Mouse (Mus musculus): ENCODE measurements around the gene Lhx2. TPM values are rescaled to one million over a fixed set of nuclear protein-coding genes. Genes with fewer than 3 reads are reported as not detected.
A peak's percentile ranks its signal among the peaks of the same experiment; 100 is the strongest.

Lhx2 gene
- polyA plus RNA-seq, 1 experiment, result not detected

DNA sequence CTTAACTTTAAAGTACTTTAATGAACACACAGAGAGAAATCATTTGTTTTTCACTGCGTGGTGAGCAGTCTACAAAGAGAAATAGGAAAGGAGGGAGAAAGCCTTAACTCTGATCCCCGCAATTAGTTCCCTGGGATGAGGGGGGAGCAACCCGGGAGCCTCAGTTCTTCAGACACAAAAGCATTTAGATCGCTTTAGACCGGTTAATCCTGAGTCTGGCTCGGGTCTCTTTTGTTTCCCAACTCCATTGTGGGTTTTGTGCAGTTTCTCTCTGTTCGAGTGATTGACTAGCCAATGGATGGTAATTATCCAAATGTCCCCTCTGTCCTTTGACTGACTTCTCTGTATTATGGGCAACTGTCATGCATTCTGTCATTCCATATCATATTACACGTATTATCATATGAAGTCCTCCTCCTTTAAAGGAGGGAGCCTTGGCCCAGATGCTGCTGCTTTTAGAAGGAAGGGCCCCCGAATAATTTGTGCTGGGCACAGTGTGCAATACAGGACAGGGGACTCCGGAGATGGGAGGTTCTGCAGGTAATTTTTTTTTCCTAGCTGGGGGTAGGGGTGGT lies 1.6 kb downstream of the Lhx2 start:
- Histone ChIP-seq H3K4me3 (ENCODE audit: insufficient read depth, low read depth, low read length) (no peak overlapping the region), H3K27ac (ENCODE audit: insufficient read depth, low read depth, low read length) (no peak overlapping the region), H3K4me1 (ENCODE audit: control insufficient read depth, insufficient read depth, low read length) (peaks cover 6% of the 10 kb centered on the region; the same call in 1 of the 2 replicates)
- WGBS, result 18% methylated on average over 10 of the region's 10 CpGs
- TF ChIP-seq POLR2A (IDR thresholded peaks at IDR 0.05; ENCODE audit: insufficient read depth, low read depth, low read length) (no peak), CTCF (IDR thresholded peaks at IDR 0.05; ENCODE audit: insufficient read depth, low read depth, low read length) (no peak)

GRCm38 (mm10) chr2:38343573-38343972 lies 4.5 kb downstream of the Lhx2 start:
- Histone ChIP-seq H3K4me1 (ENCODE audit: control insufficient read depth, insufficient read depth, low read length) (peaks cover 16% of the 10 kb centered on the region), H3K27ac (ENCODE audit: insufficient read depth, low read depth, low read length) (no peak overlapping the region), H3K4me3 (ENCODE audit: insufficient read depth, low read depth, low read length) (no peak overlapping the region)
- TF ChIP-seq CTCF (IDR thresholded peaks at IDR 0.05; ENCODE audit: insufficient read depth, low read depth, low read length), result no peak
- WGBS, result 88% methylated on average over 1 of the region's 1 CpGs

- Histone ChIP-seq H3K4me3 (ENCODE audit: insufficient read depth, low read depth, low read length) (no peak overlapping the region), H3K4me1 (ENCODE audit: control insufficient read depth, insufficient read depth, low read length) (peaks cover 9% of the 10 kb centered on the region), H3K27ac (ENCODE audit: insufficient read depth, low read depth, low read length) (no peak overlapping the region)
- no peak for TF ChIP-seq POLR2A (IDR thresholded peaks at IDR 0.05; ENCODE audit: insufficient read depth, low read depth, low read length)
- no peak for TF ChIP-seq CTCF (IDR thresholded peaks at IDR 0.05; ENCODE audit: insufficient read depth, low read depth, low read length)
Measured at GRCm38 (mm10) chr2:38344727-38345126, 5.6 kb downstream of the Lhx2 start.

GRCm38 (mm10) chr2:38346417-38346816 lies 7.3 kb downstream of the Lhx2 start:
- 70% methylated on average over 6 of the region's 6 CpGs for WGBS
- TF ChIP-seq CTCF (IDR thresholded peaks at IDR 0.05; ENCODE audit: insufficient read depth, low read depth, low read length) (no peak), POLR2A (IDR thresholded peaks at IDR 0.05; ENCODE audit: insufficient read depth, low read depth, low read length) (no peak)
- Histone ChIP-seq H3K27ac (ENCODE audit: insufficient read depth, low read depth, low read length) (no peak overlapping the region), H3K4me1 (ENCODE audit: control insufficient read depth, insufficient read depth, low read length) (peaks cover 18% of the 10 kb centered on the region), H3K4me3 (ENCODE audit: insufficient read depth, low read depth, low read length) (no peak overlapping the region)

DNA sequence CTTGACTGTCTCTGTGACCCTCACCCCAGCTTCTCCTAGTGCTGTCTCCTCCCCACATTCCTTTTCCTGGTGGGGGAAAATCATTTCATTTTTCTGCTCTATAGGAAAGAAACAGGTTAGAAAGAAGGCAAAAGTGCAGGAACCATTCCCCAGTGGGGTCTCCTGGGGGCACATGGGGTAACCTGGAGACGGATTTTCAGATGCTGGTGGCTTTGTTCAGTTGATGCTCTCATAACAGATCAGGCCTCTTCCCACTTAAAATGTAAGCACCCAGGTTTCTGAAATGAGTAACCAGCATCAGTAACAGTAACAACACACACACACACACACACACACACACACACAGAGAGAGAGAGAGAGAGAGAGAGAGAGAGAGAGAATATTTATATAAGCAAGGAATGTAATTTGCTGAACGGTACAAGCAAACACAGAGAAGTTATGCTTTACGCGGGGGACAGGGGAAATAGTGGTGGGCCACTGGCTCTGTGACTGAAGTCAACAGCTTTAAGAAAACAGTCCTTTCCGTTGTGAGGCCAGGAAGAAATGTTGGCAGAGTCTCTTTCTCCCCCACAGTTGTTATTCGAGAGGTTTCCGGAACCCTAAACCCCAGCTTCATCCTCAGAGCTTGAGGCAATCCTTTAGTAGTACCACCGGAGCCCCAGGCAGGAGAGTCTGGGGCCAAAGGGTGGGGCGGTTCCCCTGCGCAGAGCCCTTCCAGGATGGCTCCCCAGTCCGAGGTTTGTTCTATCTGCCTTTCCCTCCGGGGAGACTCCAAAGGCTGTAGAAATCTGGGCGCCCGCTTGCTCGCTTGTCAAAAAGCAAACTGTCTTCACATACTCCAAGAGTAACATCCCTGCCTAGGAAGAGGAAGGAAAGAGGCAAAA lies 8.0 kb downstream of the Lhx2 start:
- 34% methylated on average over 15 of the region's 15 CpGs for WGBS
- no peak for TF ChIP-seq CTCF (IDR thresholded peaks at IDR 0.05; ENCODE audit: insufficient read depth, low read depth, low read length)
- TF ChIP-seq POLR2A (IDR thresholded peaks at IDR 0.05; ENCODE audit: insufficient read depth, low read depth, low read length), result no peak
- Histone ChIP-seq H3K4me1 (ENCODE audit: control insufficient read depth, insufficient read depth, low read length) (peaks cover 25% of the 10 kb centered on the region), H3K27ac (ENCODE audit: insufficient read depth, low read depth, low read length) (no peak overlapping the region), H3K4me3 (ENCODE audit: insufficient read depth, low read depth, low read length) (no peak overlapping the region)

DNA sequence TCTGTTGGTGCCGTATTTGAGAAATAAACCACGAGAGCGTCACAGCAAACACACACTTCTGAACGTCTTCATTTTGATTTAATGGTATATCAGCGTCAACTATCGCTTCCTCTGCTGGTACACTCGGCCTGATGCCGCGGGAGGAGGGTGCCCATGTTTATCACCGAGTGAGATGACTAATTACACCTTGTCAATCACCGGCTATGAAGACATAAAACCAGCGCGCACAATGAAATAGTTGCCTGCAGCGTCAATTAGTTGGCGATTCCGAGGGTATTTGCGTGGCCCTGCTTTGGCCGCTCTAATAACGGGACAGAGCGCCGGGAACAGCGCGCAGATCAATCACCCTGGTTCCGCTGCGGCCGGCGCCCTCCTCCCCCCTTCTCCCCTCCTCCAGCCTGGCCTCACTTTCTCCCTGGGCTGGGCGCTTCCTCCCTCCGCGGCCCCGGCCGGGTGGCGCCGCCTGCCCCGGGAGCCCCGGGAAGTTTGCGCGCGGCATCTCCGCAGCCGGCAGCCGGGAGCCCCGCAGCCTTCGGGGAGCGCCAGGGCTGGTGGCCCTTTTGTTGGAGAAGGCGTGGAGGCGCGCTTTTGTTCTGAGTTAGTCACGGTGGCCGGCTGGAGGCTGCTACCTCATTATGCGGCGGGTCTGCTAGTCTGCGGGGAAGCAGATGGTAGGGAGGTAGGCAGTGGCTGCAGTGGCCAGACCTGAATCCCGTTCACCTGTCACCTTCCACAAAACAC lies 8.9 kb downstream of the Lhx2 start:
- WGBS, result 1% methylated on average over 54 of the region's 54 CpGs
- Histone ChIP-seq H3K4me1 (ENCODE audit: control insufficient read depth, insufficient read depth, low read length) (peaks cover 28% of the 10 kb centered on the region), H3K27ac (ENCODE audit: insufficient read depth, low read depth, low read length) (no peak overlapping the region), H3K4me3 (ENCODE audit: insufficient read depth, low read depth, low read length) (peak overlapping the region; percentile 3; the same call in 1 of the 2 replicates)
- TF ChIP-seq CTCF (IDR thresholded peaks at IDR 0.05; ENCODE audit: insufficient read depth, low read depth, low read length) (no peak), POLR2A (IDR thresholded peaks at IDR 0.05; ENCODE audit: insufficient read depth, low read depth, low read length) (no peak)

DNA sequence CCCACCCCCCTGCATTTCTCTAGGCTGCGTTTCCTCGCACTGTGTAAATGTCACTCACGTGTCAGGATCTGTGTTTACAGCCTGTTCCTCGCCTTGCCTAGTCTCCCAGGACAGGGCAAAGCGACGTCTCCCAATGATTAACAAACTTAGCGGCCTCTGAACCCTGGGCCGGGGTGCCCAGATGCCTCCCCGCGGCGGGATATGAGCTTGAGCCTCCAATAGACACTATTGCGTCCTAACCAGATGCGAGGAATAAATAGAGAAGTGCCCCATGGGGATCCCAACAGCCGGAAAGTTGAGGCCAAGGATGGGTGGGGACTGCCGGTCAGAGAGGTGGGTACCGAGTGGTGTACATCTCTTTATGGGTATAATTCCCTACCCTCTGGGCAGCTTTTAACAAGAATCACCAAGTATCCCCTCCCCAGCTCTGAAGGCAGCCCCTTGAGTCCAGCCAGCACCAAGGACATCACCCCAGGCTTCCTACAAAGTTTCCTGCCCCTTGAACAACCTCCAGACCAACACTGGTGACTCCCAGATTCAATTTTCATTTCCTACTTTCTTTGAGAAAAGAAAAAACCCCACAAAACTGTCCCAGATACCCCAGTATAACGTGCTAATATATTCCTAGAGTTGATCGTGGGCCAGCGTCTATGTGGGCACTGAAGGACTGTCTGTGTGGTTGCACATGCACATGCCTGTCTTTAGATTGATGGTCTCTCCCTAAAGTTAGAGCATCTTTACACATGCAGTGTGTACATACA lies 9.8 kb downstream of the Lhx2 start:
- TF ChIP-seq CTCF (IDR thresholded peaks at IDR 0.05; ENCODE audit: insufficient read depth, low read depth, low read length) (no peak), POLR2A (IDR thresholded peaks at IDR 0.05; ENCODE audit: insufficient read depth, low read depth, low read length) (no peak)
- Histone ChIP-seq H3K27ac (ENCODE audit: insufficient read depth, low read depth, low read length) (no peak overlapping the region), H3K4me1 (ENCODE audit: control insufficient read depth, insufficient read depth, low read length) (peaks cover 28% of the 10 kb centered on the region), H3K4me3 (ENCODE audit: insufficient read depth, low read depth, low read length) (no peak overlapping the region)
- WGBS, result 40% methylated on average over 19 of the region's 19 CpGs

- 59% methylated on average over 12 of the region's 12 CpGs for WGBS
- TF ChIP-seq POLR2A (IDR thresholded peaks at IDR 0.05; ENCODE audit: insufficient read depth, low read depth, low read length) (no peak), CTCF (IDR thresholded peaks at IDR 0.05; ENCODE audit: insufficient read depth, low read depth, low read length) (no peak)
- H3K27ac ChIP-seq (ENCODE audit: insufficient read depth, low read depth, low read length), result no peak overlapping the region
- H3K4me1 ChIP-seq (ENCODE audit: control insufficient read depth, insufficient read depth, low read length), result peaks cover 31% of the 10 kb centered on the region
- H3K4me3 ChIP-seq (ENCODE audit: insufficient read depth, low read depth, low read length), result no peak overlapping the region
Measured at GRCm38 (mm10) chr2:38349447-38350350, 10.6 kb downstream of the Lhx2 start.

Measured in olfactory bulb, adult 2 months (tissue).